Mouse (Mus musculus) forebrain, postnatal 0 days (tissue): Measurements from ENCODE around the gene Kctd8. TPM values are rescaled to one million over a fixed set of nuclear protein-coding genes. Genes with fewer than 3 reads are reported as not detected.

Experiments used
- ATAC-seq: fragments of 200-750 bp; cut with Nextera tagmentation; 2 replicates; pipeline ENCODE4 v1.8.0; 2017; ENCODE audit warnings: mild to moderate bottlenecking, moderate library complexity
- DNase-seq: peaks from one replicate; pipeline ENCODE4 v3.0.0-alpha.2; 2015
- H3K27ac ChIP-seq: fragments of 300-500 bp; sonication (generic); 2 replicates; pipeline ENCODE4 v1.5.1; 2014; ENCODE audit warnings: low read depth, mild to moderate bottlenecking, antibody characterized with exemption, low read length, moderate library complexity, mixed read lengths
- H3K27me3 ChIP-seq: fragments of 300-500 bp; sonication (generic); 2 replicates; pipeline ENCODE4 v1.6.1; 2014; ENCODE audit warnings: mild to moderate bottlenecking, low read length, mixed read lengths; ENCODE audit not compliant: insufficient read depth
- H3K36me3 ChIP-seq: fragments of 300-500 bp; sonication (generic); 2 replicates; pipeline ENCODE4 v1.6.1; 2014; ENCODE audit warnings: mild to moderate bottlenecking, moderate library complexity; ENCODE audit not compliant: insufficient read depth
- H3K4me1 ChIP-seq: fragments of 300-500 bp; sonication (generic); 2 replicates; pipeline ENCODE4 v1.6.1; 2014; ENCODE audit warnings: antibody characterized with exemption; ENCODE audit not compliant: insufficient read depth
- H3K4me2 ChIP-seq: fragments of 300-500 bp; sonication (generic); 2 replicates; pipeline ENCODE4 v1.6.1; 2014; ENCODE audit warnings: low read depth, mild to moderate bottlenecking, moderate library complexity
- H3K4me3 ChIP-seq: fragments of 300-500 bp; sonication (generic); 2 replicates; pipeline ENCODE4 v1.5.1; 2014; ENCODE audit warnings: low read depth, low read length, mixed read lengths
- H3K9ac ChIP-seq: fragments of 300-500 bp; sonication (generic); 2 replicates; pipeline ENCODE4 v1.6.1; 2014; ENCODE audit warnings: mild to moderate bottlenecking
- H3K9me3 ChIP-seq: fragments of 300-500 bp; sonication (generic); 2 replicates; pipeline ENCODE4 v1.6.1; 2016; ENCODE audit warnings: low read length
- CTCF ChIP-seq: sonication (generic); IDR thresholded peaks from 2 replicates; pipeline ENCODE4 v1.5.1; 2016; ENCODE audit warnings: antibody characterized with exemption, control low read depth, low read depth
- WGBS: fragments of 180-500 bp; shearing (Covaris S2); extraction: QIAGEN DNeasy Blood & Tissue Kit; methylation state at CpG from one replicate; pipeline ENCODE4 v1.1.7; 2014; 5-methylcytosine and 5-hydroxymethylcytosine counted together
- polyA plus RNA-seq: library from polyadenylated mRNA; unstranded; fragments of >200 nt; fragmentation: Nextera tagmentation; extraction: Ambion mirVana; gene quantifications from 2 replicates; pipeline ENCODE4 v1.2.1, GENCODE M21; 2015
- total RNA-seq: library from RNA; depleted of rRNA; stranded (reverse); fragments of >200 nt; gene quantifications from 2 replicates; pipeline ENCODE4 v1.2.3, GENCODE M21; 2014; rRNA removed

The Kctd8 gene
- total RNA-seq (18.6 and 19.0 TPM in 2 replicates), polyA plus RNA-seq (13.6 and 17.1 TPM in 2 replicates)

DNA sequence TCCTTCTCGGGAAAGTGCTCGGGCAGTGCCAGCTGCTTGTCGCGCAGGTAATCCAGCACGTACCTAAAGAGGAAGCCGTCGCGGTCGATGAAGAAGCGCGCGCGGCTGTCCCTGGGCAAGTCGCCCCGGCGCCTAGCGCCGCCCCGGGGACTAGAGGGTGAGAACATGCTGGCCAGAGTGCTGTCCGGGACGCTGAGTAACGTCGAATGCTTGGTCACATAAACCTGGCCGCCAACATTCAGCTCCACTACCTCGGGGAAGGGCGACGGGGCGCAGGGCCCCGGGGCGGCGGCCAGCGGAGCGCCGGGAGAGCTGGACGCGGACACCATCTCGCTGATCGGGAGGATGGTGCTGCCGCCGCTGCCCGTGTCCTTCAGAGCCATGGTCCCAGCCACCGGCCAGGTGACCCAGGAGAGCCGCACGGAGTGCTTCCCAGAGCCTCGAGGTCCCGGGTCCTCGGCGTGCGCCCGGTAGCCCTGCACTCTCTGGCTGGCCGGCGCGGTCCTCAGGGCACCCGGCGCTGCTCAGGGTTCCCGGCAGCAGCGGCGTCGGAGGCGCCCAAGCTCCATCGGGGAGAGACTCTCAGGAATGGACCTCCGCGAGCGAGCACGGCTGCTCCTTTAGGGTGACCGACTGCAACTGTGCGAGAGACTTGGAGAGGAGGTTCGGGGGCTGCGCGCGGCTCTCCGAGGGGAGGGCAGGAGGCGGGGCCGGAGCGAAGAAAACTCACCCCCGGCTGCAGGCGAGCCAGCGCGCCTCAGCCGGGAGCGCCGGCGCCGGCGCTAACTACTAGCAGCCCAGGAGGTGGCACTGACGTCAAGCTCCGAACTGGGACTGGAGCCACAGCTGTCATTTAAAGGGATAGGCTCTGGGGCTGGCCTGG, at the start of gene Kctd8:
TSS of gene Kctd8 (minus strand) at position 761 of the 883 bp plus-strand sequence.
- H3K4me2 ChIP-seq, result peak within 1 kb of the TSS; percentile 84
- no peaks in the 10 kb centered on the region for H3K27me3 ChIP-seq
- TF ChIP-seq CTCF, result peak; percentile 50
- peak within 1 kb of the TSS; percentile 60 for H3K9ac ChIP-seq
- DNase-seq, result peak; percentile 89
- H3K27ac ChIP-seq, result 0 out of 2 replicates have a peak within 1 kb of the TSS, but pooled peaks have one; percentile 35
- 3% methylated on average over 87 of the region's 87 CpGs for whole genome bisulfite sequencing
- no peaks in the 10 kb centered on the region for H3K36me3 ChIP-seq
- no peaks in the 10 kb centered on the region for H3K4me1 ChIP-seq
- no peaks in the 10 kb centered on the region for H3K9me3 ChIP-seq
- ATAC-seq, result peak; percentile 95
- H3K4me3 ChIP-seq, result peak within 1 kb of the TSS; percentile 63

- Histone ChIP-seq H3K4me3 (no peak overlapping the region), H3K27me3 (no peaks in the 10 kb centered on the region), H3K27ac (no peak overlapping the region), H3K9me3 (no peaks in the 10 kb centered on the region), H3K4me2 (no peak overlapping the region), H3K4me1 (no peaks in the 10 kb centered on the region), H3K9ac (no peak overlapping the region), H3K36me3 (no peaks in the 10 kb centered on the region)
- WGBS, result 92% methylated on average over 4 of the region's 4 CpGs
- DNase-seq (no peak), ATAC-seq (no peak)
- TF ChIP-seq CTCF, result no peak
Observed at GRCm38 (mm10) chr5:69379072-69379471, 37.6 kb upstream of the Kctd8 start.

DNA sequence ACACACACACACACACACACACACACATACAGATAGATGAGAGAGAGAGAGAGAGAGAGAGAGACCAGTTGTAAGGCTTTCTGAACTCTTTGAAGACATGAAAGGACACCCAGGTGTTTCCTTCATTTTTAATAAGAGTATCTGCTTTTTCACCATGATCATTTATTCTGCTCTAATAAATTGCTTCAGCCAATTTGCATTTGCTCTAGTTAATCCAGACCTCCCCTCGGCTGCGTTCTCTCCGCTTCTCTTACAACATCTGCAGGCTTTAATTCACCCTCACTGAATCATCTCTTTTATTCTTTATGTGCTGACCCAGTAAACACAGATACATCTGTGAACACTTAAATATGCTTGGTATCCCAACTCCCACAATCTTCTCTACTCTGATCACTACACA, 9.1 kb upstream of the Kctd8 start:
- 64% methylated on average over 3 of the region's 3 CpGs for whole genome bisulfite sequencing
- ATAC-seq, result no peak
- no peak overlapping the region for H3K27ac ChIP-seq

DNA sequence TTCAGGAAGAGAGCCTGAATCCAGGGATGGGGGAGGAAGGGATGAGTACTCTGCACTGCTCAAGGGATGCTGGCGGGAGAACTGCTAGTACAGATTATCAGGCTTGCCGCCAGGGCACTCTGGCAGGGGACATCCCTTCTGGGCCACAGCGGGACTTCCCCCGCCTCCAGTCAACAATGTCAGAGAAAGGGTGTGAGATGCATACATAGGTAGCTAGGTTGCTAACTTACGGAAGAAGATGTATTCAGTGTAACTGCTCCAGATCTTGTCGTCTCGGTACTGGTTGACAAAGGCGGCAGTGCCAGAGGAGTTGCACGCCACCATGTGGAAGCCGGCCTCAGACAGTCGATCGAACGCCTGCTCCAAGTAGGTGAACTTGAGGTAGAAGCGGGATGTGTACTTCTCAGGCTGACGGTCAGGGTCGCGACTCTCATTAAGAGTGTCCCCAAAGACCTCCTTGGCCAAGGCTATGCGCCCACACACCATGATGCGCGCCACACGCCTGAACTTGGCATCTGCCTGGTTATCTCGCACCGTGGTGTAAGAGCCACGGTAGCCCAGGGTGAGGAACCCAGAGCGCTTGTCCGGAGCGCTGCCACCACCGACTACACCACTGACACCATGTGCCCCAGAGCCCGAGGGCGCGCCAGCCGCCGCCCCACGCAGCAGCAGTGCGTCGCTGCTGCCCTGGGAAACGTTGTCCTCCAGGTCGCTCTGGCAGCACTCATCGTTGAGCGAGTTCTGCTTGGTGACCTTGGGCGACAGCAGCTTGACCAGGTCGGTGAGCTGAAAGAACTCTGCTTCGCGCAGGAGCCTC, 1.2 kb downstream of the Kctd8 start:
- Histone ChIP-seq H3K9me3 (no peaks in the 10 kb centered on the region), H3K36me3 (no peaks in the 10 kb centered on the region), H3K27me3 (no peaks in the 10 kb centered on the region), H3K4me2 (peak overlapping the region; percentile 84), H3K4me3 (peak overlapping the region; percentile 63), H3K4me1 (no peaks in the 10 kb centered on the region), H3K27ac (no peak overlapping the region), H3K9ac (peak overlapping the region; percentile 60)
- DNase-seq (peak; percentile 81), ATAC-seq (peak; percentile 52)
- TF ChIP-seq CTCF, result peak; percentile 69
- 1% methylated on average over 44 of the region's 44 CpGs for WGBS

More for the DNA sequence above, 9.1 kb upstream of the Kctd8 start:
- Histone ChIP-seq H3K9ac (no peak overlapping the region), H3K4me3 (no peak overlapping the region), H3K36me3 (no peaks in the 10 kb centered on the region), H3K4me2 (no peak overlapping the region), H3K4me1 (no peaks in the 10 kb centered on the region), H3K9me3 (no peaks in the 10 kb centered on the region), H3K27me3 (no peaks in the 10 kb centered on the region)
- no peak for TF ChIP-seq CTCF
- DNase-seq, result no peak

DNA sequence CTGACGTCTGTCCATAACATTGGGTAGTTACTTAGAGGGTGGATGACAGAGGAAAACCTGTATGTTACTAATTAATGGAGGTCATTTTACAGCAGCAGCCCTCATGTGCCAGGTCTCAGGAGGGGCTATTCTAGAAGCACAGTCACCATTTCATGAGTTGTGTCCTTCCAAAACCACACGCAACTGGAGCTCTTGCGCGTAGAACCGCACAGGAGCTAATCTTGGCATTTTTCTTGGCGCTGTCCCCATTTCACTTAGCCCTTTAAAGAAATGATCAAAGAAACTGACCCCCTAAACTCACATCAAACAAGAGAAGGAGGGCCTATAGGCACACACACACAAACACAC, 1.9 kb downstream of the Kctd8 start:
- WGBS, result 60% methylated on average over 6 of the region's 6 CpGs
- Histone ChIP-seq H3K27me3 (no peaks in the 10 kb centered on the region), H3K9ac (0 out of 2 replicates have a peak overlapping the region, but pooled peaks have one; percentile 60), H3K4me1 (no peaks in the 10 kb centered on the region), H3K4me3 (peak overlapping the region; percentile 63), H3K27ac (no peak overlapping the region), H3K36me3 (no peaks in the 10 kb centered on the region), H3K4me2 (peak overlapping the region; percentile 84), H3K9me3 (no peaks in the 10 kb centered on the region)
- DNase-seq, result peak; percentile 2
- no peak for TF ChIP-seq CTCF
- ATAC-seq, result no peak

- no peak for TF ChIP-seq CTCF
Observed at GRCm38 (mm10) chr5:69338916-69339622, 2.4 kb downstream of the Kctd8 start.

More at GRCm38 (mm10) chr5:69338916-69339622, 2.4 kb downstream of the Kctd8 start:
- DNase-seq, result peak; percentile 1
- no peak for ATAC-seq
- Histone ChIP-seq H3K4me2 (peak overlapping the region; percentile 84), H3K4me1 (no peaks in the 10 kb centered on the region), H3K36me3 (no peaks in the 10 kb centered on the region), H3K9me3 (no peaks in the 10 kb centered on the region), H3K27me3 (no peaks in the 10 kb centered on the region), H3K9ac (peak overlapping the region; percentile 18; the same call in 1 of the 2 replicates), H3K27ac (no peak overlapping the region), H3K4me3 (peak overlapping the region; percentile 63)
- 36% methylated on average over 4 of the region's 4 CpGs for WGBS
